Mouse (Mus musculus): ENCODE measurements at regions not wholly inside any gene's neighbourhood (a gene's known extent, or its start where the extent isn't known, plus 50 kb on each side); places are given as distances from the start of the nearest gene placed in this dataset.

GRCm38 (mm10) chr7:113621316-113621715 is 107.7 kb downstream of the Far1 start:
- no peak for DNase-seq
- intact Hi-C loops (cut with DNase I): no loop called here

- DNase-seq: no peak
- intact Hi-C loops (cut with DNase I): no loop called here
Observed at GRCm38 (mm10) chr7:113621898-113622510, 108.4 kb downstream of the Far1 start.

- intact Hi-C loops (cut with DNase I): no loop called here
Observed at GRCm38 (mm10) chr7:113623296-113623695, 109.7 kb downstream of the Far1 start.

GRCm38 (mm10) chr7:113623962-113624361 is 110.3 kb downstream of the Far1 start:
- no peak for DNase-seq
- intact Hi-C loops (cut with DNase I): no loop called here

More at GRCm38 (mm10) chr7:113623296-113623695, 109.7 kb downstream of the Far1 start:
- no peak for DNase-seq

- no peak for DNase-seq
- intact Hi-C loops (cut with DNase I): no loop called here
Observed at GRCm38 (mm10) chr7:113626734-113627133, 113.1 kb downstream of the Far1 start.

GRCm38 (mm10) chr7:113637011-113637600 is 123.5 kb downstream of the Far1 start:
- intact Hi-C loops (cut with DNase I): no loop called here
- no peak for DNase-seq

- intact Hi-C loops (cut with DNase I): no loop called here
- no peak for DNase-seq
Observed at GRCm38 (mm10) chr7:113638098-113638497, 124.5 kb downstream of the Far1 start.

- no peak for DNase-seq
- intact Hi-C loops (cut with DNase I): no loop called here
Observed at GRCm38 (mm10) chr7:113642540-113642939, 123.3 kb upstream of the Spon1 start.

GRCm38 (mm10) chr7:113650631-113651030 is 115.2 kb upstream of the Spon1 start:
- intact Hi-C loops (cut with DNase I): no loop called here
- DNase-seq: no peak

- intact Hi-C loops (cut with DNase I): no loop called here
- DNase-seq: no peak
Observed at GRCm38 (mm10) chr7:113651696-113652095, 114.1 kb upstream of the Spon1 start.

GRCm38 (mm10) chr7:113653130-113653529 is 112.7 kb upstream of the Spon1 start:
- DNase-seq: peak; percentile 30 to 51
- intact Hi-C loops (cut with DNase I): no loop called here

GRCm38 (mm10) chr7:113655336-113655735 is 110.5 kb upstream of the Spon1 start:
- no peak for DNase-seq
- intact Hi-C loops (cut with DNase I): no loop called here

GRCm38 (mm10) chr7:113672779-113673595 is 92.8 kb upstream of the Spon1 start:
- intact Hi-C loops (cut with DNase I): no loop called here

GRCm38 (mm10) chr7:113673596-113673956 is 92.2 kb upstream of the Spon1 start:
- intact Hi-C loops (cut with DNase I): no loop called here
- DNase-seq: no peak

More at GRCm38 (mm10) chr7:113672779-113673595, 92.8 kb upstream of the Spon1 start:
- no peak for DNase-seq

- no peak for DNase-seq
- intact Hi-C loops (cut with DNase I): no loop called here
Observed at GRCm38 (mm10) chr7:113682271-113682670, 83.5 kb upstream of the Spon1 start.

- intact Hi-C loops (cut with DNase I): no loop called here
Observed at GRCm38 (mm10) chr7:113685349-113685748, 80.4 kb upstream of the Spon1 start.

GRCm38 (mm10) chr7:113686527-113686926 is 79.3 kb upstream of the Spon1 start:
- intact Hi-C loops (cut with DNase I): no loop called here
- DNase-seq: no peak

More at GRCm38 (mm10) chr7:113685349-113685748, 80.4 kb upstream of the Spon1 start:
- no peak for DNase-seq

GRCm38 (mm10) chr7:113687566-113687965 is 78.2 kb upstream of the Spon1 start:
- intact Hi-C loops (cut with DNase I): no loop called here
- DNase-seq: no peak

GRCm38 (mm10) chr7:113688231-113688669 is 77.5 kb upstream of the Spon1 start:
- intact Hi-C loops (cut with DNase I): no loop called here
- no peak for DNase-seq

GRCm38 (mm10) chr7:113688717-113689116 is 77.1 kb upstream of the Spon1 start:
- intact Hi-C loops (cut with DNase I): no loop called here
- no peak for DNase-seq

GRCm38 (mm10) chr7:113689131-113689530 is 76.7 kb upstream of the Spon1 start:
- no peak for DNase-seq
- intact Hi-C loops (cut with DNase I): no loop called here

- DNase-seq: no peak
- intact Hi-C loops (cut with DNase I): no loop called here
Observed at GRCm38 (mm10) chr7:113691756-113692155, 74.0 kb upstream of the Spon1 start.
